Mouse (Mus musculus): Measurements from ENCODE around the gene Il10ra. TPM values are rescaled to one million over a fixed set of nuclear protein-coding genes. Genes with fewer than 3 reads are reported as not detected.

The Il10ra gene
- polyA plus RNA-seq (2012; rRNA removed) = 1.2 and 1.8 TPM in 2 replicates

GRCm38 (mm10) chr9:45268597-45269325, at the start of gene Il10ra:
Gene Il10ra (minus strand): TSS chr9:45269149.

Other genes starting within 250 kb of the Il10ra start
- 11.4 and 16.6 TPM in 2 replicates for gene Mpzl2, start 229.3 kb downstream of the Il10ra start, polyA plus RNA-seq (2012; rRNA removed)
- 3.1 and 3.7 TPM in 2 replicates for gene Mpzl3, start 214.0 kb downstream of the Il10ra start, polyA plus RNA-seq (2012; rRNA removed)
- 0.12 TPM in 1 of 2 replicates, not detected in the other for gene Jaml, start 190.0 kb downstream of the Il10ra start, polyA plus RNA-seq (2012; rRNA removed)
- gene Scn2b, start 151.4 kb downstream of the Il10ra start, polyA plus RNA-seq (2012; rRNA removed) = 0.19 TPM in 2 replicates
- gene Scn4b, start 130.8 kb downstream of the Il10ra start, polyA plus RNA-seq (2012; rRNA removed) = 0.74 and 0.95 TPM in 2 replicates
- 0.08 TPM in 1 of 2 replicates, not detected in the other for gene BC049352, start 87.1 kb downstream of the Il10ra start, polyA plus RNA-seq (2012; rRNA removed)
- gene Tmprss4, start 65.1 kb downstream of the Il10ra start, polyA plus RNA-seq (2012; rRNA removed) = 18.1 and 18.7 TPM in 2 replicates
- 9.6 and 16.8 TPM in 2 replicates for gene Tmprss13, start 50.0 kb upstream of the Il10ra start, polyA plus RNA-seq (2012; rRNA removed)
- 43.4 and 66.9 TPM in 2 replicates for gene Fxyd6, start 101.0 kb upstream of the Il10ra start, polyA plus RNA-seq (2012; rRNA removed)
- 3.4 and 3.7 TPM in 2 replicates for gene Fxyd2, start 130.5 kb upstream of the Il10ra start, polyA plus RNA-seq (2012; rRNA removed)
- gene Dscaml1, start 157.5 kb upstream of the Il10ra start, polyA plus RNA-seq (2012; rRNA removed) = 0.08 and 0.15 TPM in 2 replicates